Mouse (Mus musculus) adrenal gland, postnatal 36 days (tissue): ENCODE results near the gene Ptbp1. TPM values are rescaled to one million over a fixed set of nuclear protein-coding genes. Genes with fewer than 3 reads are reported as not detected.
A peak's percentile ranks its signal among the peaks of the same experiment; 100 is the strongest.

Experiments used
- DNase-seq, 2 experiments: peaks; one replicate each; pipeline ENCODE4 v3.0.0; 2021; ENCODE audit warnings: mixed read lengths in 1 of 2
- long read RNA-seq, 2 experiments: library from polyadenylated mRNA; stranded (forward); transcript quantifications; one replicate each; pipeline ENCODE4 v2.0.0; 2021; ENCODE audit warnings: borderline sequencing depth in 2 of 2
- total RNA-seq, 2 experiments: library from RNA; stranded (reverse); gene quantifications; 2 replicates each; pipeline ENCODE4 v1.2.3; 2021

The Ptbp1 gene
- 100 to 1,000 TPM; 257 to 299 TPM for total RNA-seq
- long read RNA-seq, experiment 1, transcript Ptbp1-206 (13 exons, 3,169 nt) = minor isoform, 10 of 58 reads
- long read RNA-seq, experiment 1, transcript Ptbp1-216 (14 exons, 3,110 nt) = major isoform, 16 of 58 reads
- long read RNA-seq, experiment 1, partial matches to known transcripts = 17 of 58 reads
- long read RNA-seq, experiment 1, other reads (novel, unspliced or antisense) = 14 of 58 reads
- long read RNA-seq, experiment 2, transcript Ptbp1-206 (13 exons, 3,169 nt) = minor isoform, 8 of 47 reads
- long read RNA-seq, experiment 2, transcript Ptbp1-216 (14 exons, 3,110 nt) = major isoform, 21 of 47 reads
- long read RNA-seq, experiment 2, partial matches to known transcripts = 3 of 47 reads
- long read RNA-seq, experiment 2, other reads (novel, unspliced or antisense) = 13 of 47 reads

GRCm38 (mm10) chr10:79853860-79854795 lies at the start of gene Ptbp1:
Gene Ptbp1 (plus strand): TSS chr10:79854427.
- DNase-seq = peak; percentile 99

GRCm38 (mm10) chr10:79805636-79806035 lies 48.6 kb upstream of the Ptbp1 start:
- DNase-seq = peak; percentile 62 to 76

- no peak for DNase-seq
These were observed 47.9 kb upstream of the Ptbp1 start for GRCm38 (mm10) chr10:79806331-79806730.

- peak in 1 of 2 experiments; percentile 56 for DNase-seq
These were observed 47.3 kb upstream of the Ptbp1 start for GRCm38 (mm10) chr10:79806972-79807371.

GRCm38 (mm10) chr10:79807826-79808225 lies 46.4 kb upstream of the Ptbp1 start:
- peak; percentile 48 to 58 for DNase-seq

- no peak for DNase-seq
These were observed 45.5 kb upstream of the Ptbp1 start for GRCm38 (mm10) chr10:79808728-79809127.

- DNase-seq = peak; percentile 91
These were observed 42.2 kb upstream of the Ptbp1 start for GRCm38 (mm10) chr10:79811736-79812637.

- no peak for DNase-seq
These were observed 39.9 kb upstream of the Ptbp1 start for GRCm38 (mm10) chr10:79814271-79814842.

GRCm38 (mm10) chr10:79815671-79816494 lies 38.3 kb upstream of the Ptbp1 start:
- no peak for DNase-seq

- no peak for DNase-seq
These were observed 37.1 kb upstream of the Ptbp1 start for GRCm38 (mm10) chr10:79817111-79817510.

- DNase-seq = no peak
These were observed 36.0 kb upstream of the Ptbp1 start for GRCm38 (mm10) chr10:79818225-79818624.

- no peak for DNase-seq
These were observed 34.6 kb upstream of the Ptbp1 start for GRCm38 (mm10) chr10:79819606-79820005.

- no peak for DNase-seq
These were observed 34.0 kb upstream of the Ptbp1 start for GRCm38 (mm10) chr10:79820277-79820676.

- DNase-seq = no peak
These were observed 33.4 kb upstream of the Ptbp1 start, which contains the start of gene Misp for GRCm38 (mm10) chr10:79820782-79821181. Gene Misp (plus strand): TSS chr10:79820989.

GRCm38 (mm10) chr10:79821731-79822130 lies 32.5 kb upstream of the Ptbp1 start:
- DNase-seq = no peak

- DNase-seq = no peak
These were observed 31.9 kb upstream of the Ptbp1 start for GRCm38 (mm10) chr10:79822372-79822771.

- no peak for DNase-seq
These were observed 31.2 kb upstream of the Ptbp1 start for GRCm38 (mm10) chr10:79823011-79823410.

- peak in 1 of 2 experiments; percentile 46 for DNase-seq
These were observed 29.8 kb upstream of the Ptbp1 start for GRCm38 (mm10) chr10:79824413-79824812.

- DNase-seq = no peak
These were observed 22.6 kb upstream of the Ptbp1 start for GRCm38 (mm10) chr10:79831583-79831982.

- no peak for DNase-seq
These were observed 22.0 kb upstream of the Ptbp1 start for GRCm38 (mm10) chr10:79832026-79832785.
